Mouse (Mus musculus): Measurements from ENCODE around the gene Slc39a5. TPM values are rescaled to one million over a fixed set of nuclear protein-coding genes. Genes with fewer than 3 reads are reported as not detected.

Slc39a5 gene
- 69.9 and 90.8 TPM in 2 replicates for polyA plus RNA-seq (2015; fragmentation: Nextera tagmentation; extraction: Ambion mirVana)

DNA sequence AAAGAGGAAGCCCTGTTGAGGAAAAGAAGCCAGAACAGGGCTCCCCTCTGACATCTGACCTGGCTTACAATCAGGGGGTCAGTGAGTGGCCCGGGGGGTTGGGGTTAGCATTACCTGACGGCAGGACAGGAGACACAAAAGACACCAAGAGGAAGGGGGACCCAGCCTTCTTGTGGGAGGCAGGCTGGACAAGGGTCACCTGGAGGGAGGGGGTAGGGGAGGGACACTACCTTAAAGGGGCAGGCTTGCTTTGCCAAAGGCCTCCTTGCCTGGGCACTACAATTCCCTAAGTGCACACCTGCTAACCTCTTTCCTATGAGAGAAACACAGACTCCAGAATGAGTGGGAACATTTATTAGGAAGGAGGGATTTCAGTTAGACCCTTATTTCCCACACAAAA lies at the start of gene Slc39a5:
Gene Slc39a5 (minus strand): TSS at position 174 of the 400 bp plus-strand sequence.
- peaks cover 7% of the 10 kb centered on the region; the same call in 1 of the 2 replicates for H3K36me3 ChIP-seq (replicated peaks)
- 50% methylated on average over 2 of the region's 2 CpGs for WGBS (ENCODE audit: insufficient replicate concordance)
- ATAC-seq (ENCODE audit: insufficient read depth) = peak; percentile 37; the same call in 1 of the 2 replicates
- H3K4me2 ChIP-seq = peak within 1 kb of the TSS; percentile 47
- H3K4me1 ChIP-seq (replicated peaks) = peaks cover 17% of the 10 kb centered on the region
- no peaks in the 10 kb centered on the region for H3K9me3 ChIP-seq (replicated peaks)
- H3K9ac ChIP-seq = no peak within 1 kb of the TSS
- H3K27ac ChIP-seq (replicated peaks) = no peak within 1 kb of the TSS
- H3K4me3 ChIP-seq (replicated peaks) = peak within 1 kb of the TSS; percentile 34
- H3K27me3 ChIP-seq = no peaks in the 10 kb centered on the region

DNA sequence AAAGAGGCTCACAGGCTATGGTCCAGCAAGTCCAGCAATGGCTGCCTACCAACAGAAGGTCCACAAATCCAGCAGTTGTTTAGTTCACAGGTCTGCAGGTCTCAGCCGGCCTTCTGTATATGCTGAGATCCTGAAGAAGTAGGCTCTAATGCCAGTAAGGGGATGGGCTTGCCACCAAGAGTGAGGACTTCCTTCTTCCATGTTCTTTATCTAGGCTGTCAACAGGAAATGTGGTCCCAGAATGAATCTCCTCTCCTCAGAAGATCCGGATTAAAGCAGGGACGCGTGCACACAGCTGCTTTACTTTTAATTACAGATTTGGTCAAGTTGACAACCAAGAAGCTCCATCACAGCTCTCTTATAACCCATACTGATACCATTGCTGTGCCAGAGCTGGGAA lies 44.4 kb upstream of the Slc39a5 start:
- Histone ChIP-seq H3K36me3 (replicated peaks) (peaks cover 4% of the 10 kb centered on the region; the same call in 1 of the 2 replicates), H3K9ac (no peak overlapping the region), H3K4me1 (replicated peaks) (no peaks in the 10 kb centered on the region), H3K4me2 (no peak overlapping the region), H3K9me3 (replicated peaks) (no peaks in the 10 kb centered on the region), H3K4me3 (replicated peaks) (no peak overlapping the region), H3K27me3 (no peaks in the 10 kb centered on the region; the same call in 1 of the 2 replicates), H3K27ac (replicated peaks) (no peak overlapping the region)
- 18% methylated on average over 4 of the region's 4 CpGs for WGBS (ENCODE audit: insufficient replicate concordance)
- no peak for ATAC-seq (ENCODE audit: insufficient read depth)

DNA sequence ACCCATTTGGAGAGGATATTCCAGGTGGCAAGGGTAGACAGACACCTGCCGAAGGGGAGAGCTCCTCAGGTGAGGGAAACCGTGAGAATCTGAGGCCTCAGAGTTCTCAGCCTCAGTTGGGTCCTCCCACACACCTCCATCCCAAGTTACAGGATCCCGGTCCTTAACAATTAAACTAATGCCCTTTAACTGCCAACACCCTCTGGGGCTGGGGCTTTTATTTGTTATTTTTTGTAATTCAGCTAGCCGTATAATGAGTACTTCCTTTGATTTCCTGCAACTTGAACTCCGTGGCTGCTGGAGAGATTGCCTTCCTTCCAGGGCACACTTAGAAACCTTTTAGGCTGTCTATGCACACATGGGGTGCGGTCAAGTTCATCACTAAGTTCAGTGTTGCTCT lies 43.3 kb upstream of the Slc39a5 start:
- H3K9me3 ChIP-seq (replicated peaks) = no peaks in the 10 kb centered on the region
- no peak for ATAC-seq (ENCODE audit: insufficient read depth)
- no peak overlapping the region for H3K4me2 ChIP-seq
- no peaks in the 10 kb centered on the region for H3K4me1 ChIP-seq (replicated peaks)
- H3K9ac ChIP-seq = no peak overlapping the region
- peaks cover 9% of the 10 kb centered on the region; the same call in 1 of the 2 replicates for H3K36me3 ChIP-seq (replicated peaks)
- H3K27ac ChIP-seq (replicated peaks) = no peak overlapping the region
- H3K4me3 ChIP-seq (replicated peaks) = no peak overlapping the region
- WGBS (ENCODE audit: insufficient replicate concordance) = 62% methylated on average over 6 of the region's 6 CpGs
- H3K27me3 ChIP-seq = no peaks in the 10 kb centered on the region; the same call in 1 of the 2 replicates

DNA sequence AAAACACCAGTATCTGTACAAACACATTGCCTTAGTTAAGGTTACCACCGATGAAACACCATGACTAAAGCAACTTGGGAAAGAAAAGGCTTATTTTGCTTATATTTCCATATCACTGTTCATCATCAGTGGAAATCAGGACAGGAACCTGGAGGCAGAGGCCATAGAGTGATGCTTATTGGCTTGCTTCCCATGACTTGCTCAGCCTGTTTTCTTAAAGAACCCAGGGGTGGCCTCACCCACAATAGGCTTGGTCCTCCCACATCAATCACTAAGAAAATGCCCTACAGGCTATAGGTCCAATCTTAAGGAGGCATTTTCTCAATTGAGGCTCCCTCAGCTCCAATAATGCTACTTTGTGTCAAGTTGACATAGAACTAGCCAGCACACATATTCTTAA lies 41.7 kb upstream of the Slc39a5 start:
- 0 out of 2 replicates have a peak, but pooled peaks cover 3% of the 10 kb centered on the region for H3K4me1 ChIP-seq (replicated peaks)
- peaks cover 25% of the 10 kb centered on the region for H3K36me3 ChIP-seq (replicated peaks)
- H3K27me3 ChIP-seq = no peaks in the 10 kb centered on the region; the same call in 1 of the 2 replicates
- H3K4me3 ChIP-seq (replicated peaks) = no peak overlapping the region
- ATAC-seq (ENCODE audit: insufficient read depth) = no peak
- no peaks in the 10 kb centered on the region for H3K9me3 ChIP-seq (replicated peaks)
- no peak overlapping the region for H3K4me2 ChIP-seq
- WGBS (ENCODE audit: insufficient replicate concordance) = 88% methylated on average over 1 of the region's 1 CpGs
- H3K27ac ChIP-seq (replicated peaks) = no peak overlapping the region
- H3K9ac ChIP-seq = no peak overlapping the region

DNA sequence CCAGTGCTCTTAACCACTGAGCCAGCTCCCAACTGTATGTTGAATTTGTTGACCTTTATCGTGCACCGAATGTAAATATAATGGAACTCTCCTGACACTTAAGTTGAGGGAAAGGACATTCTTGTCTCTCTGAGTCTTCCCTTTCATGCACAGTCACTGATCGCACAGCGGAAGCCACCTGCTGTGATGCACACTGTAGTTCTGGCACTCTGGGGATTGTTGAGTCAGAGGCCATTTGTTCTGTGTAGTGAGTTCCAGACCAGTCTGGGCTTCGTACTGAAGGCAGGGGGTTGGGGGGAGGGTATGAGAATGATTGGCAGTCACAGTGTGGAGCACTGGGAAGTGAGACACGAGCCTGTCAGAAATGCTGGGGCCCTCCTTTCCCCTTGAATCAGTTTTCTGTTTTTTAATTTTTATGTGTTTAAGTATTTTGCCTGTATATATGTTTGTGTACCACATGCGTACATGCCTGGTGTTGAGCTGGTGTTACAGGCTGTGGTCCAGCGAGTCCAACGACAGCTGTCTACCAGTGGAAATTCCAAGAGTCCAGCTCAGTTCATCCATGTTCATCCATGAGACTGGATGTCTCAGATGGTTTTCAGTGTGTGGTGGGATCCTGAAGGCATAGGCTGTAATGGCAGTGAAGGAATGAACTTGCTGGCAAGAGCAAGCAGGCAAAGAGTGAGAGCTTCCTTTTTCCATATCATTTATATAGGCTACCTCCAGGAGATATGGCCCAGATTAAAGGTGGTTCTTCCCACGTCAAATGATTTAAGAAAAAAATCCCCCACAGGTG lies 40.5 kb upstream of the Slc39a5 start:
- 75% methylated on average over 10 of the region's 10 CpGs for WGBS (ENCODE audit: insufficient replicate concordance)

DNA sequence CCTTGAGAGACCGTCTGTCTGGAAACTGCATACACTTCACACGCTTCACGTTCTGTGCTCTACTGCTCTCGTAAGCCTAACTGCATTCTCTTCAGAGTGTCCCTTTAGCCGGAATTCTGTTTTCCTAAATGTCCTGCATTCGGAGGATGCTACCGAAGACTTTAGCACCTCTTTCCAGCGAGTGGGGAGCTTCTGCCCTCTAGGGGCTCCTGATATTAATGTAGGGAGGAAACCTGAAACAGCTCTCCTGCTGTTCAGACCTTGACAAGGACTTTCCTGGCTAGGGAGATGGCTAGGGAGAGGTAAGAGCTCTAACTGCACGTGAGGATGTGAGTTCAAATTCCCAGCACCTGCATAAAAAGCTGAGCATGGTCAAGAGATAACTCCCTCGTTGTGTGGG lies 39.4 kb upstream of the Slc39a5 start:
- Histone ChIP-seq H3K4me3 (replicated peaks) (no peak overlapping the region), H3K4me1 (replicated peaks) (0 out of 2 replicates have a peak, but pooled peaks cover 3% of the 10 kb centered on the region), H3K9ac (no peak overlapping the region), H3K4me2 (no peak overlapping the region), H3K27ac (replicated peaks) (no peak overlapping the region), H3K27me3 (no peaks in the 10 kb centered on the region; the same call in 1 of the 2 replicates), H3K9me3 (replicated peaks) (no peaks in the 10 kb centered on the region), H3K36me3 (replicated peaks) (peaks cover 47% of the 10 kb centered on the region)
- no peak for ATAC-seq (ENCODE audit: insufficient read depth)
- 53% methylated on average over 10 of the region's 10 CpGs for WGBS (ENCODE audit: insufficient replicate concordance)

More for the DNA sequence above, 40.5 kb upstream of the Slc39a5 start:
- H3K27me3 ChIP-seq = no peaks in the 10 kb centered on the region; the same call in 1 of the 2 replicates
- H3K9me3 ChIP-seq (replicated peaks) = no peaks in the 10 kb centered on the region
- peaks cover 36% of the 10 kb centered on the region for H3K36me3 ChIP-seq (replicated peaks)
- H3K4me2 ChIP-seq = no peak overlapping the region
- no peak overlapping the region for H3K27ac ChIP-seq (replicated peaks)
- no peak overlapping the region for H3K9ac ChIP-seq
- ATAC-seq (ENCODE audit: insufficient read depth) = no peak
- H3K4me1 ChIP-seq (replicated peaks) = 0 out of 2 replicates have a peak, but pooled peaks cover 3% of the 10 kb centered on the region
- H3K4me3 ChIP-seq (replicated peaks) = no peak overlapping the region

DNA sequence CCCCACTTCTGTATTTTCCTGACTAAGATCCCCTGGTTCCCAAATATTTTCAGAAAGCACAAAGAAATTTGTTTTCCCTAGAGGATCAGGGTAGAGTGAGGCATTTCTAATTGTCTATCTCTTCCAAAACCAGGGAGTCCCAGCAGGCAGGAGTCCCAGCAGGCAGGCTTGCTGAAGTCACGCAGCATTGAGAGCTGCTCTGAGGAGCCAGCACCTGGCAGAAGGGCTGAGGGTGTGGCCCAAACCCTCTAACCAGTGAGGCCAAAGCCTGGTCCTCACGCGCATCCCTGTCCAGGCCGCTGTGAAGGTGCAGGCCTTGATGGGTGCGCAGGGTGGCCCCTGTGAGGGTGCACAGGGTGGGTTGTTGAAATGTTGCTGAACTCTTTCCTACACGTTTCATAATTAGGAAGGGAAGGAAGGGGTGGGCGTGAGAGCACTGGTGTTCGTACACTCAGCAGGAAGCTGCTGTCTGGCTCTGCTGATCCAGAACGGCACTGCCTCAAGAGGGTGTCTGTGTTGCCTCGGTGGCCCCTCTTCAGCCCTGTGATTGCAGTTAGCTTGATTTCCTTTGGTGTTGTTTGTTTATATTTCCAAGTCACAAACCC lies 37.7 kb upstream of the Slc39a5 start:
- H3K27ac ChIP-seq (replicated peaks) = 0 out of 2 replicates have a peak overlapping the region, but pooled peaks have one; percentile 33
- no peak for ATAC-seq (ENCODE audit: insufficient read depth)

DNA sequence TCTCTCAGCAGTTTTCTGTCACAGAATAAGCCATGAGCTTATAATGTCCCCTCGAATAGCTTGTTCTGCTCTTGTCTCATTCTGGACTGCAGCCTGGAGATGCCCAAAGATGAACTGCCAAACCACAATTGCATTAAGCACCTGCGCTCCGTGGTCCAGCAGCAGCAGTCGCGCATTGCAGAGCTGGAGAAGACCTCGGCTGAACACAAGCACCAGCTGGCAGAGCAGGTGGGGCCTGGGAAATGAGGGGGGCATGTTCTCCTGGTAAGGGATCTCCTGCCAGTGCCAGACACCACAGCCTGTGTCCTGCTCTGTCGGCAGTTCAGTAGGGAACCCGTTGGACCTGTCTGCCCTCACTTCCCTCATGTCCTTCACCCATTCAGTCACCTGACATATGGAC lies 35.3 kb upstream of the Slc39a5 start:
- 0 out of 2 replicates have a peak, but pooled peaks cover 3% of the 10 kb centered on the region for H3K4me1 ChIP-seq (replicated peaks)
- H3K9me3 ChIP-seq (replicated peaks) = no peaks in the 10 kb centered on the region
- no peak overlapping the region for H3K4me2 ChIP-seq
- H3K9ac ChIP-seq = no peak overlapping the region
- WGBS (ENCODE audit: insufficient replicate concordance) = 78% methylated on average over 8 of the region's 8 CpGs
- no peak overlapping the region for H3K4me3 ChIP-seq (replicated peaks)
- H3K36me3 ChIP-seq (replicated peaks) = peaks cover 65% of the 10 kb centered on the region
- H3K27ac ChIP-seq (replicated peaks) = no peak overlapping the region
- H3K27me3 ChIP-seq = no peaks in the 10 kb centered on the region
- no peak for ATAC-seq (ENCODE audit: insufficient read depth)

More for the DNA sequence above, 37.7 kb upstream of the Slc39a5 start:
- H3K27me3 ChIP-seq = no peaks in the 10 kb centered on the region
- no peak overlapping the region for H3K9ac ChIP-seq
- 57% methylated on average over 10 of the region's 10 CpGs for WGBS (ENCODE audit: insufficient replicate concordance)
- H3K4me1 ChIP-seq (replicated peaks) = 0 out of 2 replicates have a peak, but pooled peaks cover 3% of the 10 kb centered on the region
- H3K4me2 ChIP-seq = no peak overlapping the region
- no peak overlapping the region for H3K4me3 ChIP-seq (replicated peaks)
- peaks cover 59% of the 10 kb centered on the region for H3K36me3 ChIP-seq (replicated peaks)
- H3K9me3 ChIP-seq (replicated peaks) = no peaks in the 10 kb centered on the region

DNA sequence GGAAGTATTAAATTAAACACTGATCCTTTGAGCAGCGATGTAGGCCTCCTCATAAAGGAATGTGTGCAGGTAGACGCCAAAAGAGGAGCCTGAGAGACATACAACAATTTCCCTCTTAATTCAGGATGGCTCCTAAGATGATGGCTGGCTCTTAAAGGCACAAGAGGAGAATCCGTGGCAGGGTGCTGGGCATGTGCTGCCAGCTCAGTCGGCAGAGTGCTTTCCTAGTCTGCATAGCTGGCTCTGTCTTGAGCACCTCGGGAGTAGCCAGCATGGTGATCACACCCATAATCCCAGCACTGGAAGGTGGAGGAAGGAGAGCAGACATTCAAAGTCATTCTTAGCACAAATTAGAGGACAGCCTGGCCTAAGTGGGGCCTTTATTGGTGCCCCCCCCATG lies 34.8 kb upstream of the Slc39a5 start:
- whole genome bisulfite sequencing (ENCODE audit: insufficient replicate concordance) = 73% methylated on average over 5 of the region's 5 CpGs
- Histone ChIP-seq H3K36me3 (replicated peaks) (peaks cover 70% of the 10 kb centered on the region), H3K27me3 (no peaks in the 10 kb centered on the region), H3K4me1 (replicated peaks) (0 out of 2 replicates have a peak, but pooled peaks cover 3% of the 10 kb centered on the region), H3K9ac (no peak overlapping the region), H3K9me3 (replicated peaks) (no peaks in the 10 kb centered on the region), H3K4me3 (replicated peaks) (no peak overlapping the region), H3K27ac (replicated peaks) (no peak overlapping the region), H3K4me2 (no peak overlapping the region)
- no peak for ATAC-seq (ENCODE audit: insufficient read depth)

DNA sequence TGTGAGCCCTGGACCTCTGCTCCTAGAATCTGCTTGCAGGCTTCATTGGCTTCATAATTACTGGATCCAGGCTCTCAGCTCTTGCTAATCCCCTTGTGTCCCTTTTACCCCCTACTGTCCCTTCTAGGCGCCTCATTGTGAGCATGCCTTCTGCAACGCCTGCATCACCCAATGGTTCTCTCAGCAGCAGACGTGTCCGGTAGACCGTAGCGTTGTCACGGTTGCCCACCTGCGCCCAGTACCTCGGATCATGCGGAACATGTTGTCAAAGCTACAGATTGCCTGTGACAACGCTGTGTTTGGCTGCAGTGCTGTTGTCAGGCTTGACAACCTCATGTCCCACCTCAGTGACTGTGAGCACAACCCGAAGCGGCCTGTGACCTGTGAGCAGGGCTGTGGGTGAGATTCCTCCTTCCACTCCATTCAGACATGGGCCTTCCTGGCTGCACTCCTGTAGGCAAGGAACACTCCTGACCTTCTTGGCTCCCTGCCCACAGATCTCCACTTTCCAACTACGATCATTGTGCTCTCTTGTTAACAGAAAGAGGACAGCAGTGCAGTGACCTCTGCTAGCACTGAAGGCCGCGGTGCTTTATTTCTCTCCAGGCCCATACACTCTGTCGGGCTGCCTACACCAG lies 34.3 kb upstream of the Slc39a5 start:
- Histone ChIP-seq H3K4me2 (no peak overlapping the region), H3K4me1 (replicated peaks) (0 out of 2 replicates have a peak, but pooled peaks cover 3% of the 10 kb centered on the region), H3K9ac (no peak overlapping the region), H3K36me3 (replicated peaks) (peaks cover 69% of the 10 kb centered on the region), H3K9me3 (replicated peaks) (no peaks in the 10 kb centered on the region), H3K4me3 (replicated peaks) (no peak overlapping the region), H3K27me3 (no peaks in the 10 kb centered on the region), H3K27ac (replicated peaks) (no peak overlapping the region)
- no peak for ATAC-seq (ENCODE audit: insufficient read depth)
- 83% methylated on average over 17 of the region's 17 CpGs for WGBS (ENCODE audit: insufficient replicate concordance)

DNA sequence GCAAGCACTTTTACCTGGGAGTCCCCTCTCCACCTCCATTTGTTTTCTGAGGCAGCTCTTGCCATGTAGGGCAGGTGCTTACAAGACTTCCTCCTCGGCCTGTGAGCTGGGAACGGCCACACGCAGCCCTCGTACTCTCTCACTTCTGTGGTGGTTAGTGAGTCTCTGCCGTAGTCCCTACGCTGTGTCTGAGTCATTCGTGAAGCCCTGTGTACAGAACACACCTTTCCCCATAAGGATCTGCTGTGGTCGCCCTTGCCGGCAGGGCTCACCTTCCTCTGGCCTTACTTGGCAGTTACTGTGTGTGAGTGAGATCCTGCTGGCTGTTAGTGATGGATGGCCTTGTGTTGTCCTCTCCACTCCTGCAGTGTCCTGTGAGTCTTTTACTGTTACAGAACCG lies 33.7 kb upstream of the Slc39a5 start:
- H3K36me3 ChIP-seq (replicated peaks) = peaks cover 72% of the 10 kb centered on the region
- ATAC-seq (ENCODE audit: insufficient read depth) = no peak

More for the DNA sequence above, 33.7 kb upstream of the Slc39a5 start:
- no peak overlapping the region for H3K27ac ChIP-seq (replicated peaks)
- no peak overlapping the region for H3K4me3 ChIP-seq (replicated peaks)
- WGBS (ENCODE audit: insufficient replicate concordance) = 73% methylated on average over 10 of the region's 10 CpGs
- H3K9me3 ChIP-seq (replicated peaks) = no peaks in the 10 kb centered on the region
- H3K4me1 ChIP-seq (replicated peaks) = 0 out of 2 replicates have a peak, but pooled peaks cover 3% of the 10 kb centered on the region
- no peak overlapping the region for H3K9ac ChIP-seq
- no peaks in the 10 kb centered on the region for H3K27me3 ChIP-seq
- no peak overlapping the region for H3K4me2 ChIP-seq

Data from liver, embryonic 15.5 days (tissue).